Mouse (Mus musculus): ENCODE results near the gene Serpinb1b.
"Not testable (repeated sequence)": the region's sequence is repeated elsewhere in the genome, so short reads cannot be mapped to it uniquely, and the experiment has no call there.

The Serpinb1b gene

DNA sequence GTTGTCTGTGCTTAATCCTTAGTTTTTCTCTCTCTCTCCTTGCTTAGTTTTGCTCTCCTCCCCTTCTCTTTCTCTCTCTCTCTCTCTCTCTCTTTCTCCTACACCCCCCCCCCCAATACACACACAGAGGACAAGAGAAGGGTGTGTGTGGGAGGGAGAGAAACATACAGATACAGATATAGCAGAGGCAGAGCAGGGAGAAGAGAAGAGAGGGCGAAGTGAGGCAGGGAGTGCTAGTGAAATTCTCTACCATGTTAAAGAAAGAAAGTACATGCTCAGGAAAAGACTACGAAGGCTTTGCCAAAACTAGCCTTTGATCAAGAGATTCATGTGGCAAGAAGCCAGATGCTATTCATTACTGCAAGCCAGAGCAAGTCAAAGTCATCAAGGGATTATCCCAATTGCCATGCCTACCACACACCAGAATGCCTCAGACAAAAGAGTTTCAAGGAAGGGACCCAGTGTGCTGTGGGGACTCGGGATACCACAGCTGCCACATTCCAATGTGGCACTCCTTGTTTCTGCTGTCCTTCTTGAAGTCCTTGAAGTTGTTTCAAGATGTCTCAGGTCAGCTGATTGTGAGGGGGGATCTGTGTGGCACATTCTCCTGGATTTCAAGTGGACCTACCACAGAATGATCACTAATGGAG is at the start of gene Serpinb1b:
Gene Serpinb1b, plus strand, starts transcription at position 520 of the 650 bp plus-strand sequence.
- no peak for DNase-seq (ENCODE audit: low read depth, low spot score)

DNA sequence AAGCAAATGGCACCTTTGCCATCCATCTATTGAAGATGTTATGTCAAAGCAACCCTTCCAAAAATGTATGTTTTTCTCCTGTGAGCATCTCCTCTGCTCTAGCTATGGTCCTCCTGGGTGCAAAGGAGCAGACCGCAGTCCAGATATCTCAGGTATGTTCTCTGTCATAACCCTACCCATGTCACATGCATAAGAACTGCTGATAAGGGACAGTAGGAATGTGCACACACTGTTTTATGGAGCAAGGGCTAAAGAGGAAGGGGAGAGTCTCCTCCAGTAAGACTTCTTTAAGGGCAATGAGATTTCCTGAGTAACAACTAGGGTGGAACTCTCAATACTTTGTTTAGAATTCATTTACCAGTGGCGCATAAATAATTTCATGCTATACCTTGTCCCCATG is 48.9 kb upstream of the Serpinb1b start:
- DNase-seq (ENCODE audit: low read depth, low spot score), result not testable (repeated sequence)

- DNase-seq (ENCODE audit: low read depth, low spot score), result no peak
These were observed 48.1 kb upstream of the Serpinb1b start for GRCm38 (mm10) chr13:33030281-33030680.

DNA sequence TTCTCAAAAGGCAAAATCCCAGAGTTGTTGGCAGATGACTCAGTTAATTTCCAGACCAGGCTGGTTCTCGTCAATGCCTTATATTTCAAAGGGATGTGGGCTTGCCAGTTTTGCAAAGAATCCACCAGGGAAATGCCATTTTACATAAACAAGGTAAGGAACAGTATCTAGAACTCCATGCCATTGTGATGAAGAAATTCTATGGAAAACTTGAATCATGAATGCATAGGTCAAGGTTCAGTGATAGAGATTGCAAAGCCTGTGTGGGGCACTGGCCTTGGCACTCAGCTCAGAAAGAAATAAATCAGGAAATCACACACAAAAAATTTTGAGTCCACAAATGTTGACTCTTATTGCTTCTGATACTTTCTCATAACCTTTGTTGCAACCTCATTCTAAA is 42.9 kb upstream of the Serpinb1b start:
- DNase-seq (ENCODE audit: low read depth, low spot score), result no peak

- no peak for DNase-seq (ENCODE audit: low read depth, low spot score)
These were observed 34.8 kb upstream of the Serpinb1b start for GRCm38 (mm10) chr13:33043542-33043941.

- no peak for DNase-seq (ENCODE audit: low read depth, low spot score)
These were observed 31.1 kb upstream of the Serpinb1b start for GRCm38 (mm10) chr13:33047234-33047633.

DNA sequence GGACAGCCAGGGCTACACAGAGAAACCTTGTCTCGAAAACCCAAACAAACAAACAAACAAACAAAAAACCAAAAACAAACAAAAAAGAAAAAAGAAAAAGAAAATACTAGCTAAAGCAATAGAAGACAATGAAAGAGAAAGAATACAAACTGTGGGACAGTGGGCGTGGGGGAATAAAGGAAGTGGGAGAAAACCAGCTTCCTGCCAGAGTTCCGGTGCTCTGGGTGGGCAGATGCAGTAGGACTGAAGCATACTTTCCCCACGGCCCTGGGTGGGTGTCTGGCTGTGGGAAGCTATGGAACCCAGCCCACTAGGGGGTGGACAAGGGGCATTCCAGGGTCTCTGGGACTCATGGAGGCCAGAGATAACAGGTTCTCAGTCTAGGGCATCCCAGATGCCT is 30.2 kb upstream of the Serpinb1b start:
- peak; percentile 13 for DNase-seq (ENCODE audit: low read depth, low spot score)

DNA sequence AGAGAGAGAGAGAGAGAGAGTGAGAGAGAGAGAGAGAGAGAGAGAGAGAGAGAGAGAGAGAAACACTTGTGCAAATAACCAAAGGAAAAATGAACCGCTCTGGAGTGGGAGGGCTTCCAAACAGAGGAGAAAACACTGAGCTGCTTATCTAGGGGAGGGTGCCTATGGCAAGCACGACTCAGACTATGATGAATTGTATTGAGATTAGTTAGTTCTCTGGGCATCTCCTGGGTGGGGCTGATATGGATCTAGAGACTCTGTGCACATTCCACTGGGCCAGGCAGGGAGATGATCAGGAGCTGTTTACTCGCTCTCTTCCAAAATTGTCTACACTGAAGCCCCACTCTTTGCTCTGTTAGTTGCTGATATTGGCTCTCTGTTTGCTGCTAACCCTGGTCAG is 26.7 kb upstream of the Serpinb1b start:
- no peak for DNase-seq (ENCODE audit: low read depth, low spot score)

DNA sequence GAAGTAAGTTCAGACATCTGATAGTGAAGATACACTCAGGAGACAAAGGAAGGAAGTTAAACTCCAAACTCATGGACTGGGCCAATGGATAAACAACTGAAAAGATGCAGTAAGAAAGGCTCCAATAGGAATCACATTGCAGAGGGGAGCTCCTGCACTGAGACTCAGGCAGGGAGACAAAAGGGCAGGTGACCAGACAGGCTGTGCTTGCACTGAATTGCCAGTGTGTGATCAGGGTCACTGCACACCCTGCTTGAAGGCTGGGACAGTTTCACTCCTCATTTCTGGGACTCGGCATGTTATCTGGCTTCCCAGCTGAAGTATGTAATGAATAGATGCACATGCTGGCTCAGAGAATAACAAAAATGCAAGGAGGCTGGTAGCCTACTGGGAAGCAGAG is 15.3 kb upstream of the Serpinb1b start:
- DNase-seq (ENCODE audit: low read depth, low spot score), result no peak

DNA sequence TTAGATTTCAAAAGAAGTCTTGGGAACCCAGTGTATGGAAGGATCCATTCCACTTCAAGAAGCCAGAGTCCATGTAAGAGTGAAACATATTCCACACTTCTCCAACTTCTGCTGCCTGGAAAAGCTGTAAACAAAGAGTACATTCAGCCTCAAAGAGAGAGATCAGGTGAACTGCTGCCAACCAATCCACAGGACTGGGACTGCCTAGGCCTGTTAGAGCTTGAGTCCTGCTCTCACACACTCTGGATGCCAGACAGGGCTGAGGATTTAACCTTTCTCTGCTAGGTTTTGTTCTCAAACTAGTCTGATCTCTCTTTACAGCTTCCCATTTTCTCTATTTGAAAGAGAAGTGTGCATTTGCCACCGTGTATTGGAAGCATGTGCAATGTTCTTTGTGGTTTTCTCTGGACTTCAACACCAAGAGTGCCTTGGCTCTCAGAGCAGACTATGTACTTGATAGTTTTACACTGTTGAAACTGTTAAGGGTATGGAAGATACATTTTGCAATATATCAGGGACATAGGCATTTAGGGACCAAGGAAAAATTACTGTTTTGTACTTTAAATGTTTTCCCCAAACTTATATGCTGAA is 10.9 kb upstream of the Serpinb1b start:
- no peak for DNase-seq (ENCODE audit: low read depth, low spot score)

- no peak for DNase-seq (ENCODE audit: low read depth, low spot score)
These were observed 10.2 kb upstream of the Serpinb1b start for GRCm38 (mm10) chr13:33068164-33068563.

DNA sequence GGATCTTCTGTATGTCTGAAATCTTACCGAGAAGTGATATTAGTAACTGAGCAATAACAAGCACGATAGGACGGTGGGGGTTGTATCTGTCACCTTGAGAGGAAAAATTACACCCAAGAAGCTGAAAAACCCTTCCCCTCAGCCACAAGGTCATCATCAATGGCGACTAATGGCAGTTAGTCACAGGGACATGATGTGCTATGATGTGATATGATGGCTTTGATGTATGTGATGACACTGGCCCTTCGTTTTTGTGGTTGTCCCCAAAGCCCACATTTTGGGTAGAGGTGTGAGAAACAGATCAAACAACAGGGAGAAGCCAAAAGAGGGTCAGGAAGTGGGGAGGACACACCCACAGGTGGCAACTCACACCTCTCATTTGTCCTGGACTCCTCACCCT is 6.6 kb upstream of the Serpinb1b start:
- DNase-seq (ENCODE audit: low read depth, low spot score), result peak; percentile 68

DNA sequence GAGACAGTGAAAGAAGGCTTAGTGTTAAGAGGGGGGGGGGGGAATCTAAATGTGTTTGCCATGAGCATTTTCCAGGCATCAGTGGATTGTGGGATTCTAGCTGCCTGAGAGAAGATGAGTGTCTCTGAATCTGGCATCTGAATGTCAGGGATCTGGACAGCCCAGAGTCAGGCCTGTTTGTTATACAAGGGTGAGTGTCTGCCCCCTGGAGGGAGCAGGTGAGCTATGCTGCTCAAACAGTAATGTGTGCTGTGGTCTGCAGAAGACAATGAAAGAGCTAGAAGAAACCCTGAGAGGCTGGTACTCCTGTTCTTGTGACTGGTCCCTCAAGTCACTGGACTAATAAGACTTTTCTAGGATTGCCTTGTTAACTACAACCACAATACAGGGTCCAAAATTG is 4.3 kb upstream of the Serpinb1b start:
- peak; percentile 56 for DNase-seq (ENCODE audit: low read depth, low spot score)

GRCm38 (mm10) chr13:33076247-33076646 is 2.1 kb upstream of the Serpinb1b start:
- DNase-seq (ENCODE audit: low read depth, low spot score), result no peak

DNA sequence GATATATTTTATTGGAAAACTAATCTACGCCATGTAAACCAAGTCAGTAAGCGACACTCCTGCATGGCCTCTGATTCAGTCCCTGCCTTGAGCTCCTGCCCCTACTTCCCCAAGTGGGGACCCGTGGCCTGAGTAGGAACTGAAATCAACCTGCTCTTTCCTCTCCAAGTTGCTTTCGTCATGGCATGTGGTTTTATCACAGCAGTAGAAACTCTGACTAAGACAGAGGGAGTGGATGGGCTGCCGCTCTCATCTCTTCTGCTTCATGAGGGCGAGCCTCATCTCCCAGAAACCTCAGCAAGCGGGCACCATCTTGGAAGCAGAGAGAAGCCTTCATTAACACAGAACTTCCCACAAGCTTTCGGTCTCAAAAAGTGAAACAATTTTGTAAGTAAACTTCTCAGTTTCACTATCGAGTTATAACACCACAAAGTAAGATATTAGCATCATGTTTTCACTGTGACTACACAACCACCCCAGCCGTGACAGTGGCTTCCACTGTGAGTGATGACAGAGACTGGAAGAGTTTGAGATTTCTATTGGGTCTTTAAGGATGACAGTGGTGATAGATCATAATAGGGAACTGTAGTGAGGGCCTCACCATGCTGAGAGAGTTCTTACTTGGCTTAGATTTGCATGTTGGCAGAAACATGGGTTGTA is 1.2 kb upstream of the Serpinb1b start:
- peak; percentile 34 for DNase-seq (ENCODE audit: low read depth, low spot score)

DNA sequence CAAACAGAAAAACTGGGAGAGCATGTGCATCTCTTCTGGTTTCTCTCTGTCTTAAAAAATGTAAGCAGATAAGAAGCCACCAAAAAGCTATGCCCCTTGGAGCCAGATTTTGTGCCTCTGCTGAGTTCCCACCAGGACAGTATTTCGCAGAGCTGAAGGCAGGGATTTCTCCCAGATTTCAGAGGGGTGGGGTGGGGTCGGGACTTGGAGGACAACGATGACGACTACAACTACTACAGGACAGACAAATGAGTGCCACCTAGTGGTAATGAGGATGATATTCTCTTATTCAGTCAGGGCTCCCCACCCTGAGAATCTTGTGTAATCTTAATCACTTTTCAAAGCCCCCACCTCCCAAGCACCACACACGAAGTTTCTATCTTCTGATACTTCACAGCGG is 1.0 kb downstream of the Serpinb1b start:
- DNase-seq (ENCODE audit: low read depth, low spot score), result peak; percentile 36

DNA sequence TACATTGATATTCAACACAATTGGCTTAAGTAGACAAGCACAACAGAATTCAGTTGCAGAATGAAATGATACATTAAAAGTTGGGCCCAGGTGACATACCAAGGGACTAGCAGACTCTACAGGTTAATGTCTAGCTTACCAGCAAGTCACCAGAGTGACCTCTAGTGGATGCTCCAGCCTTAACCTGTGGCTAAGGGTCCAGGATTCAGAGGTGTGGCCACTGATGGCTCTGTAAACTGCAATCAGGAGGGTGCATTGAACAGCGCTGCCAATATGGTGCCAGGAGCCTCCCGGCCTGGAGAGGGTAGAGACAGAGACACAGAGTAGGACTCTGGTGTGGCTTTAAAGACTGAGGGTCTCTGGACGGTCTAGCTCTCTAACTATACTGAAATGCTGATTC is 2.0 kb downstream of the Serpinb1b start:
- peak; percentile 16 for DNase-seq (ENCODE audit: low read depth, low spot score)

- no peak for DNase-seq (ENCODE audit: low read depth, low spot score)
These were observed 5.5 kb downstream of the Serpinb1b start for GRCm38 (mm10) chr13:33083834-33084233.

DNA sequence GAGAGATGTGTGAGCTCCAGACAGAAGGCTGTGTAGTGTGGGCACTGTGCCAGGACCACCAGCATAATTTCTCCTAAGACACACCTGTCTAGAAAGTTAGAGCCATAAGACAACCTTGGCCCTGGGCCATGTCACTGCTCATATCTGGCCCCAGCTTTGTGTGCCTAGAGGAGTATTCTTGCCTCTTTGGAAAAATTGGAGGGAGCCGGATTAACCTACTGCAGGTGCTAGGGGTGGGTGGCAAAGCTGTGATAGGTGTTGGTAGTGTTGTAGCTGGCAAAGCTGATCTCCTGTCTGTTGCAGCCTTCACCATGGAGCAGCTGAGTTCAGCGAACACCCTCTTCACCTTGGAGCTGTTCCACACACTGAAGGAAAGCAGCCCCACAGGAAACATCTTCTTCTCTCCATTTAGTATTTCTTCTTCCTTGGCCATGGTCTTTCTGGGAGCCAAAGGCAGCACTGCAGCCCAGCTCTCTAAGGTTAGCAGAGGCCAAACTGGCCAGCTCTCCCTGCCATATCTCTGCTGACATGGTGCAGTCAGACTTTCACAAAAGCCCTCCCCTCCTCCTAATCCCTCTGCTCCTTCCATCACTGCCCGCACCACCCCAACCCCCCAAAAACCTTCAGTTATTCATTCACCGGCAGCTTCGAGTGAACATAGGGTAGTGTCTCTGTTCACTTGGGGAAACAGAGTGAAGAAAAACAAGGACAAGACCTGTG is 6.8 kb downstream of the Serpinb1b start:
- no peak for DNase-seq (ENCODE audit: low read depth, low spot score)

DNA sequence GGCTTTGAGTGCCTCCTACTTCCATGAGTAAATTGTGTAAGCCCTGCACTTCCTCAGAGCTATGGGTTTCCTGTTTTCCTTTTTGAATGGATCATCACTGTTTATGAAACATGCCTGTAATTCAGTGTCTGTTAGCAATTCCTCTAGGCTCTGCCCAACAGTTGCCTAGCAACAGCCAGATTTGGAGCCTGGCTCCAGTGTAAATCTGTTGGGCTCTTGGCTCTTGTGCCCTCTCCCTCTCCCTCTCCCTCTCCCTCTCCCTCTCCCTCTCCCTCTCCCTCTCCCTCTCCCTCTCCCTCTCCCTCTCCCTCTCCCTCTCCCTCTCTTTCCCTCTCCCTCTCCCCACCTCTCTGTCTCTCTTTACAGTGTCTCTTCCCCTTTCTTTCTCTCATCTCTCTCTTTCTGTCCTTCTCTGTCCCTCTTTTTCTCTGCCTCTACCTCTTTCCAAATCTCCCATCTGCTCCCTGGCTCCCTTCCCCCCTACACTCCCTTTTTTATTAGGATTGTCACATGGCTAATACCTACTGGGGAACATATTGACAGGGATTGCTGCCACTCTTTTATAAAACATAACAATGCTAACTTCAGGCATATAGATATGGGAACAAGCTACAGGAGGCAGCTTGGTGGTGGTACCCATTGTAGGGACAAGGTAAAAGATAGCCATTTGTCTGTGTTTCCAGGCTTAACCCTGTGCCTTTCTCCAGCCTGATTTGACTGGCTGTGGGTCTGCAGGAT is 7.5 kb downstream of the Serpinb1b start:
- DNase-seq (ENCODE audit: low read depth, low spot score), result no peak

DNA sequence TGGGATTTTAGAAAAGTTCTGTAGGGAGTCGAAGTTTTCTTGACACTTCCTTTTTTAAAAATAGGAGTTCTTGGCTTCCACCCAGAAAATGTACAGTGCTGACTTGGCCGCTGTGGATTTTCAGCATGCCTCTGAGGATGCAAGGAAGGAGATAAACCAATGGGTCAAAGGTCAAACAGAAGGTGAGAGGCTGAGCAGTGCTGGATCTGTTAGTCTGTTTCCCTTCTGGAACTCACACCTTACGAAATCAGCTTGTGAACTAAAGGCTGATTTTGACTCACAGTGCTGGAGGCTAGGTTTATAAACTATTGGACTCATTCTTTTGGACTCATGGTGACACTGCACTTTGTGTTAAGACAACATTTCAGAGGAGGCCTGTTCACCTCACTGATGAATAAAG is 11.2 kb downstream of the Serpinb1b start:
- DNase-seq (ENCODE audit: low read depth, low spot score), result no peak

- no peak for DNase-seq (ENCODE audit: low read depth, low spot score)
These were observed 12.2 kb downstream of the Serpinb1b start for GRCm38 (mm10) chr13:33090546-33090945.
